Mouse (Mus musculus) lung, adult 2 months (tissue): Measurements from ENCODE around the gene Neurl1b. TPM values are rescaled to one million over a fixed set of nuclear protein-coding genes. Genes with fewer than 3 reads are reported as not detected.

ENCODE experiments used
- DNase-seq: peaks from one replicate; pipeline ENCODE4 v3.0.0; 2022
- H3K4me1 ChIP-seq: fragments of 200-500 bp; 2 replicates; pipeline ENCODE4 v1.6.1; 2011; ENCODE audit warnings: low read length; ENCODE audit not compliant: control insufficient read depth, insufficient read depth
- H3K4me3 ChIP-seq: fragments of 200-500 bp; replicated peaks from 2 replicates; pipeline ENCODE3; 2011; ENCODE audit warnings: low read depth, mild to moderate bottlenecking, control low read depth, low read length; ENCODE audit errors: extremely low read depth
- CTCF ChIP-seq: fragments of 200-500 bp; IDR thresholded peaks from 2 replicates; pipeline ENCODE4 v1.5.1; 2011; ENCODE audit warnings: mild to moderate bottlenecking, low read length, control low read depth; ENCODE audit not compliant: insufficient read depth
- POLR2A ChIP-seq: fragments of 200-500 bp; IDR thresholded peaks from 2 replicates; pipeline ENCODE4 v1.6.1; 2011; ENCODE audit warnings: low read depth, mild to moderate bottlenecking, control low read depth, low read length, borderline replicate concordance; ENCODE audit errors: extremely low read depth
- WGBS: fragments of 180-500 bp; shearing (Covaris S2); methylation state at CpG from one replicate; pipeline ENCODE4 v1.1.7; 2018; 5-methylcytosine and 5-hydroxymethylcytosine counted together
- polyA plus RNA-seq: library from polyadenylated mRNA; depleted of rRNA; stranded (reverse); fragments of >200 nt; gene quantifications from 2 replicates; pipeline ENCODE4 v1.2.3, GENCODE M21; 2012

Neurl1b gene
- polyA plus RNA-seq, 1 experiment, result 14.5 TPM

- Histone ChIP-seq H3K4me3 (no peak overlapping the region), H3K4me1 (0 out of 2 replicates have a peak, but pooled peaks cover 2% of the 10 kb centered on the region)
- DNase-seq, result no peak
- TF ChIP-seq CTCF (no peak), POLR2A (no peak)
- WGBS, result 77% methylated on average over 6 of the region's 6 CpGs
These were observed 3.3 kb downstream of the Neurl1b start for GRCm38 (mm10) chr17:26417770-26418421.

GRCm38 (mm10) chr17:26420491-26421247, 6.0 kb downstream of the Neurl1b start:
- TF ChIP-seq CTCF (no peak), POLR2A (no peak)
- 66% methylated on average over 7 of the region's 7 CpGs for WGBS
- Histone ChIP-seq H3K4me1 (peaks cover 12% of the 10 kb centered on the region), H3K4me3 (no peak overlapping the region)
- no peak for DNase-seq

GRCm38 (mm10) chr17:26421561-26421960, 6.9 kb downstream of the Neurl1b start:
- Histone ChIP-seq H3K4me3 (no peak overlapping the region), H3K4me1 (peaks cover 12% of the 10 kb centered on the region)
- TF ChIP-seq POLR2A, result no peak
- TF ChIP-seq CTCF, result peak; percentile 69
- DNase-seq, result no peak
- WGBS, result 58% methylated on average over 3 of the region's 3 CpGs

DNA sequence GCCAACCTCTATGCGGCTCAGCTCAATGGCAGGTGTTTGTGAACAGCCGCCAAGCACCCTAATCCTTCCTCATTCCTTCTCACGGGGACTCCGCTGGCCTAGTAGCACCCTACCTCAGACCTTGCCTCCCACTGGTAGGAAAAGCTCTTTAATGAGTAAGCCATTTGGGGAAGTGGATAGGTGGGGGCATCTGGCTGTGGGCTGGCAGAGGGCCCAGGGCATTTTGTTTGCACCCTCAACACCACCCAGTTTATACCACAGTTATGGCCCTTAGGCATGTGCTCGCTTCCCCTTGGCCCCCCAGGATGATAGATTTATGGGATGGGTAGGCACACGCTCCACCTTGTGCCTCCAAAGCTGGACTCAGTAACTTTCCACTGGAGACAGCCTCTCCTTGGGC, 7.8 kb downstream of the Neurl1b start:
- no peak for TF ChIP-seq CTCF
- TF ChIP-seq POLR2A, result no peak
- Histone ChIP-seq H3K4me1 (peaks cover 12% of the 10 kb centered on the region), H3K4me3 (no peak overlapping the region)
- no peak for DNase-seq
- WGBS, result 54% methylated on average over 6 of the region's 6 CpGs

- 36% methylated on average over 11 of the region's 11 CpGs for WGBS
These were observed 9.5 kb downstream of the Neurl1b start for GRCm38 (mm10) chr17:26423967-26424641.

GRCm38 (mm10) chr17:26424973-26425735, 10.5 kb downstream of the Neurl1b start:
- peak; percentile 52 for DNase-seq
- TF ChIP-seq POLR2A, result peak; percentile 24; the same call in 1 of the 2 replicates
- TF ChIP-seq CTCF, result no peak
- WGBS, result 44% methylated on average over 13 of the region's 13 CpGs
- Histone ChIP-seq H3K4me3 (no peak overlapping the region), H3K4me1 (peaks cover 16% of the 10 kb centered on the region)

More at GRCm38 (mm10) chr17:26423967-26424641, 9.5 kb downstream of the Neurl1b start:
- TF ChIP-seq POLR2A, result no peak
- H3K4me1 ChIP-seq, result peaks cover 16% of the 10 kb centered on the region
- peak; percentile 70 for DNase-seq
- no peak overlapping the region for H3K4me3 ChIP-seq

GRCm38 (mm10) chr17:26433295-26433694, 18.7 kb downstream of the Neurl1b start:
- TF ChIP-seq POLR2A (no peak), CTCF (no peak)
- Histone ChIP-seq H3K4me1 (0 out of 2 replicates have a peak, but pooled peaks cover 2% of the 10 kb centered on the region), H3K4me3 (no peak overlapping the region)
- 49% methylated on average over 11 of the region's 11 CpGs for WGBS
- no peak for DNase-seq

GRCm38 (mm10) chr17:26437089-26437815, 22.6 kb downstream of the Neurl1b start:
- no peak overlapping the region for H3K4me3 ChIP-seq
- no peak for DNase-seq
- TF ChIP-seq POLR2A (no peak), CTCF (no peak)
- WGBS, result 86% methylated on average over 14 of the region's 14 CpGs
- no peaks in the 10 kb centered on the region for H3K4me1 ChIP-seq

GRCm38 (mm10) chr17:26439001-26439400, 24.4 kb downstream of the Neurl1b start:
- no peak for TF ChIP-seq POLR2A
- no peak for TF ChIP-seq CTCF
- DNase-seq, result no peak
- Histone ChIP-seq H3K4me1 (no peaks in the 10 kb centered on the region), H3K4me3 (no peak overlapping the region)
- WGBS, result 63% methylated on average over 52 of the region's 52 CpGs
